Mouse (Mus musculus): ENCODE measurements around the gene Brwd1.
"Not testable (repeated sequence)": the region's sequence is repeated elsewhere in the genome, so short reads cannot be mapped to it uniquely, and the experiment has no call there.

Gene Brwd1

DNA sequence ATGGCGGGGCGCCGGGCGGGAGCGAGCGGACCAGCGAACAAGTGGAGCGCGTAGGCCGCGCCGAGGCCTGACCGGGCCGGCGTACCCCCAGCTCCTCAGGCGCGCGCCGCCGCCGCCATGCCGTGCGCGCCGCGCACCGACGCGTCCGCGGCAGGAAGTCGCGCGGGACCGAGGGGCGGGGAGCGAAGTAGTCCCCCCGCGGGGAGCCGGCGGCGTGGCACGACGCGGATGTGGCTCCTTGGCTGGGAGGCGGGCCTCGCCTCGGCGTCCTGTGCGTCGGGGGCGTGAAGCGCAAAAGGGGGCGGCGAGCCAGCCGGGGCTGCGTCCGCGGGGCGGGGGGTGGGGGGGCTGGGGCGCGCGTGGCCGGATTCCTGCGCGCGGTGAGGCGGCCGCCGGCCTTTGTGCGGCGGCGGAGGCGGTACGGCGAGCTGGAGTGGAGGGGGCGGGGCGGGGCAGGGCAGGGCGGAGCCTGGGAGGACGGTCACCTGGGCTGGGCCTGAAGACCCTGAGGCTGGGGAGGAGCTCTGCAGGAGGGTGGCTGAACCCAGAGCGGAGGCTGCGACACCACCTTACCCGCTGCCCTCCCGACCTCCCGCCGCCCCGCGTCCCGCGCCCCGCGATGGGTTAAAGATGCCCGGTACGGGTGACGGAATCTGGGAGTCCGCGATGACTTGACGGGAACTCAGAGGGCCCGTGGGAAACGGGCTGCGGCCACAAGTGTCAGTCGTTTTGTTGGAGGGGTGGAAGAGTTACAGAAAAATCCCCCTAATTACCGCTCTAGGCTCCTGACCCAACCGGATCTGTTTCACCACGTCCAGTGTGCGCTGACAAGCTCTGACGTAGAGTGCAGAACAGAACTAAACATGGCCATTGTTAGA is at the start of gene Brwd1:
Gene Brwd1 (minus strand): TSS at position 226 of the 878 bp plus-strand sequence.
- DNase-seq: peak; percentile 91

DNA sequence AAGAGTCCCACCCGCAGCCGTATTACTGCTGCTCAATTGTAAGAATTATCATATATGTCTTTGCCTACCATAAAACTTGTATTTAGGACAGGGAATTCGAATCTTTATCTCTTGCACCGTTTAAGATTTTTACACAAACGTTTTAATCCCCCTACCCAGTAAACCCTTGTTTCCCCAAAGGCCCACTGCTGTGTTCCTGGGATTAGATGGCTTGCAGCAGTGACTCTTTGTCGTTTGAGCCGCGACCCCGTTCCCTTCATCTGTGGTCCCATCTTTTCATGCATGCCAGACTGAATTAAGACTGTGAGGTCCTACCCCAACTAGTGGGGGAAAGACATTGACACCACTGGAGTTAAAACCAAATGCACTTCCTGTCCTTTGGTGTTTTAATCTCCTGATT is 46.1 kb upstream of the Brwd1 start:
- DNase-seq: no peak

DNA sequence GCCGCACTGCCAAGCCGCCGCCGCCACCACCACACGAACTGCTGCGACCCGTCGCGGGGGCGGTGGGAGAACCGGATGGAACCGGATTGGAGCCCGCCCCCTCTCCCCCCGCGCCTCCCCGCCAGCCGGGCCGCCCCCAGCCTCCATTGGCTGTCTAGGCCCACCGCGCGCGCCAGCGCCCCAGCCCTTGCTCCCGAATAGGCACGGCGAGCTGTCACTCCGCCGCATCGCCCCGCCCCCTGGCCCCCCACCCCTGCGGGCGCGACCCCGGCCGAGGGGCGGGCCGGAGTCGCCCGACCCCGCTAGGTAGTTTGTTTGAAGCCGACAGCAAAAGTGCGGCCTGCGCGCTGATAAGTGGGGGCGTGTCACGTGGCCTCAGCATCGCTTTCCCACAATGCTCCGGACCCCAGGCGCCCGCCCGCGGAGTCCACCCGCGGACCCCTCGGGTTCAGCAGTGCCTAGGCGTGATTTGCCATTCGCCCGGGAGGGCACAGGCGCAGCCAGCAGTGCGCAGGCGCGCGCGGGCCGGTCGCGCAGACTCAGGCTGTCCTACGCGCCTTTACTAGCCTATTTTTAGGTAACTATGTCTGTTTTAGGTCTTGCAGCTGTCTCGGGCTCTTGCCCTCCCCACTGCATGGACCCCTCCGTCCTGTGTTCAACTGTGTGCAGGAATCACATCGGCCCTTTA is 45.5 kb upstream of the Brwd1 start, which contains the start of gene Hmgn1:
Gene Hmgn1 (minus strand): TSS at position 73 of the 688 bp plus-strand sequence.
- peak; percentile 96 for DNase-seq

DNA sequence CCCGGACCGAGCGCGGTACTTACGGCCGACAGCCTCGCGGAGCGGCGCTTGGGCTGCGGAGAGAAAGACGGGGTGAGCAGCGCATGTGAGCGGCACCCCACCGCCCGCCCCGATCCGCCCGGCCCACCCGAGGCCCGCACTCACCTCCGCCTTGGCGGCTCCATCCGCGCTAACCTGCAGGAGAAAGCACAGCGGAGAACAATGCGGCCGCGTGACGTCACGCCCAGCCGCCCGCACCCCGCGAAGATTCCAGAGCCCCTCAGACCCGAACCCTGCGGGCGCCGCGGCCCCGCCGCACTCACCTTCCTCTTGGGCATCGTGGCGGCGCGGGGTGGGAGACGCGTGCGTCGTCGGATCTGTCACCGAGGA is 44.9 kb upstream of the Brwd1 start:
- no peak for DNase-seq

DNA sequence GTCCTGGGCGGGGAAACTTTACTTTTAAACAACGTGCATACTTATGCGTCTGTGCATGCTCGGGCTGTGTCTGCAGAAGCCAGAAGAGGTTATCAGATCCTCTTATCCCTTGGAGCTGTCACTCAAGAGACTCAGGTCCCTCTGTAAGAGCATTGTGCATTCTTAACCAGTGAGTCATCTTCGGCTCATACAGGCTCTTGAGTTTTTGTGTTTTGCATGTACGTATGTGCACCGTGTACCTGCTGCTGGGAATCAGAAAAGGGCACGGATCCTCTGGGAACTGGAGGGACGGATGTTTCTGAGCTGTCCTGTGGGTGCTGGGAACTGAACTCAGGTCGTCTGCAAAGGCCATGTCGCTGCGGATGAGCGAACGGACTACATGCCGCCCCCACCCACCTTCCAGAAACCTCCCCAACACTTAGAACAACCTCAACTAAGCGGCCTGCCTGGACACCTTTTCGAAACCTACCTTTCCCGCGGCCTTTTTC is 44.4 kb upstream of the Brwd1 start:
- no peak for DNase-seq

DNA sequence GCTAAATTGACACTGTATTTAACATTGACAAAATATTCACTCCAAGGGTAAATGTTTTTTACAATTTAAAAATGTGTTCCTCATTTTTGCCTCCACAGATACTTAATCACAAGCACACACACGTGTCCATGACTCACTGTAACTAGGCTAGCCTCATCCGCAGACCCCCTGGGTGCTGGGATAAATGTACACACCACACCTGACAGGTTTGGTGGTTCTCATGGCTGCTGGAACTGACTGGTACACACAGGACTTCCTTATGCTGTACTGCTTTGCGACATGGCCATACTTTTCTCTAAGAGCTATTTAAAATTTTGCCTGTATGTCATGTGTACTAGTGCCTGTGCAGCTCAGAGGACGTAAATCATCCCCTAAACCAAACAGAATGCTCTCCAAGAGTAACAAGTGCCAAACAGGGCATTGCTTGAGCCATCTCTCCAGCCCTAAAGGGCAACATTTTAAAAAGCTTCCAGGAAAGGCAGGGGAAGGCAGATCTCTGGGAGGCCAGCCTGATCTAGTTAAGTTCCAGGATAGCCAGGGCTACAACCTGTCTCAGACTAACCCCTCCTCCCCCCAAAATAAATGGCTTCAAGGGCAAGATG is 37.8 kb upstream of the Brwd1 start:
- no peak for DNase-seq

DNA sequence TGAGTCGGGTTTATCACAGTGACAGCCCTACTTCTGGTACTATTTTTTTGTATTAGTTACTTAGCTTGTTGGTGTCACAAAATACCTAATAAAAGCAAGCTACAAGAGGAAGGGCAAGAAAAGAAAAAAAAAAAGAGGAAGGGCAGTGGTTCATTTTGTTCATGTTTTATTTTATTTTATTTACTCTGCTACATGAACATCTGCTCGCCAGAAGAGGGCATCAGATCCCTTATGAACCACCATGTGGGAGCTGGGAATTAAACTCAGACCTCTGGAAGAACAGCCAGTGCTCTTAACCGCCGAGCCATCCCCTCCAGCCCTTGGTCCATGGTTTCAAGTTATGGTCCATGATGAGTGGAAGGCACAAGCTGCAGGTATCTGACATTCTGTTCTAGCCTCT is 32.4 kb upstream of the Brwd1 start:
- DNase-seq: no peak

DNA sequence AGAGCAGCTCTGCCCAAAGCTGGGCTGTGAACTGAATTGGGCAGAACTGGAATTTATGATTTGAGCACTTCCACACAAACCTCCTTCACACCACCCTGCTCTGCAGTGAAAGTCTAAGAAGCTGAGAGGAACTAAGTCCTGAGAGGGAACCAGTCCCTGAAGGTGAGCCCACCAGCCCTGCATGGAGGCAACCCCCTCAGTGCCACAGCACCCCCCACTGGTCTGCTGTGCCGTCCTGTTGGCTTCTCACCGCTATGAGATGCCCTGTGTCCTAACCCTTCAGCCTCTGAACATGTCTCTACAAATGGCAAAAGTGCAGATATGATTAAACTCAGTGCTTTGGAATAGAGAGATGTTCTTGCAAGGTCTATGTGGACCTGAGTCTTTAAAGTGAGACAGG is 30.4 kb upstream of the Brwd1 start:
- no peak for DNase-seq

DNA sequence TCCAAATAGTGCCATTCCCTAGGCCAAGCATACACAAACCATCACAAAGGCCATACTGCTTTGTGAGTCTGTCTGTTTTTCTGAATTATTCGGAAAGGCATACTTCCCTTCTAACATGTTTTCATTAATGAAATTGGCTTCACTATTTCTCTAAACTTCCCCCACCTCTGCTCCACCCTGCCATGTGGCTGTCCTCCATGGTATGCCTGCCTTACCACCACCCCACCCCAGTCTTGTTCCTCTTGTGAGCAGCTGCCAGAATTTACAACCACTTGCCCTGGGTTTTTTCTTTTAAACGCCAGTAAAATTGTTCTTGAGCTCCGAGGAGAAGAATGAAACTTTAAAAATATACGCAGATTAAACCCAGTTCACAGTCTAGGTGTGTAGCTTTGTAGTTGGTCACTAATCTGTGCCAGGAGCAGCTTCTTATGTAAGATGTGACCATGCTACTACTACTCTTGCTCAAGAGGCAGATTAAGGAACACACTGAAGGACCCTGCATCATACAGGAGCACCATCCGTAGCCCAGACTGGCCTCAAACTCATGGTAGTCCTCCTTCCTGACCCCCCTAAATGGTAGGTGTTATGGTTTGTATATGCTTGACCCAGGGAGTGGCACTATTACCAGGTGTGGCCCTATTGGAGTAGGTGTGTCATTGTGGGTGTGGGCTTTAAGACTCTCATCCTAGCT is 28.5 kb upstream of the Brwd1 start:
- DNase-seq: no peak

DNA sequence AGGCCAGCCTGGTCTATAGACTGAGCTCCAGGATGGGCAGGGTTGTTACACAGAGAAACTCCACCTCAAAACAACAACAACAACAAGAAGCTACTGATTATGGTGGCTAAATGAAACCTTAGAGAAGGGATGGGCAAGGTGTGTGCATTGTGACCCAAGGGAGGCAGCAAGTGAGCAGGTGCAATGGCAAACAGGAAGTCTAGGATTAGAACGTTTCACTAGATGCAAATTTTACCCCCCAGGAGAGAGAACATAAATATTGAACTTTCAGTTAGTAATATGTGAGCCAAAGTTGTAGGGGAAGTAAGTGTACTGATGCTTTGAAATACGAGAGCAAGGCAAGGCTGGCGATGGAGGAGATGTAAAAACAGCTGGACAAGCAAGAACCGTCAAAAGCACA is 27.3 kb upstream of the Brwd1 start:
- DNase-seq: no peak

DNA sequence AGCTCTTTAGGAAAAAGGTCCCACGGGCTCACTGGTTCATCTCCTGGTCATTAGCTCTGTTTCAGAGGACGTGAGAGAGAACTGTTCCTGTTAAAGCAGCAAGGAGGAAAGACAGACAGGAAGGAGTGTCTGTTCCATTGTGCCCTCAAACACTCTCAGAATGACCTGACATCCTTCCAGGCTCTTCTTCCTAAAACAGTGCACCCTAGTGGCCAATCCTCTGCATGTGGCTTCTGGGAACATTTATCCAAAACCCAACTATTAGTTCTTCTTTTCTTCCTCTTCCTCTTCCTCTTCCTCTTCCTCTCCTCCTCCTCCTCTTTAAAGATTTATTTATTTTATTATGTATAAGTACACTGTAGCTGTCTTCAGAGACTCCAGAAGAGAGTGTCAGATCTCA is 20.7 kb upstream of the Brwd1 start:
- peak; percentile 59 for DNase-seq

DNA sequence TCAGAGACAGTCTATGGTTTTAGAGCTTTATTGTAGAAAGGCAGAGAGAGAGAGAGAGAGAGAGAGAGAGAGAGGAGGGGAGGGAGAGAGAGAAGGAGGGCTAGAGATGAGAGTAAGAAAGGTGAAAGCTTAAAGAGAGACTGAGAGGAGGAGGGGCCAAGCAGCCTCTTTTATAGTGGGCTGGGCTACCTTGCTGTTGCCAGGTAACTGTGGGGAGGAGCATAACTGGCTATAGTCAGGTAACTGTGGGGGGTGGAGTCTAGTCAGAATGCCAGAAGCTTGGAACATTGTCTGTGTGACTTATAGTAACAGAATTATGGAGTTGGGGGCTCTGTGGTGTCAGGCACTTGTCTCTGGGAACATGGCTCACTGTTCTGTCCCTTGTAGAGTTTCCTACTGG is 15.5 kb upstream of the Brwd1 start:
- not testable (repeated sequence) for DNase-seq

DNA sequence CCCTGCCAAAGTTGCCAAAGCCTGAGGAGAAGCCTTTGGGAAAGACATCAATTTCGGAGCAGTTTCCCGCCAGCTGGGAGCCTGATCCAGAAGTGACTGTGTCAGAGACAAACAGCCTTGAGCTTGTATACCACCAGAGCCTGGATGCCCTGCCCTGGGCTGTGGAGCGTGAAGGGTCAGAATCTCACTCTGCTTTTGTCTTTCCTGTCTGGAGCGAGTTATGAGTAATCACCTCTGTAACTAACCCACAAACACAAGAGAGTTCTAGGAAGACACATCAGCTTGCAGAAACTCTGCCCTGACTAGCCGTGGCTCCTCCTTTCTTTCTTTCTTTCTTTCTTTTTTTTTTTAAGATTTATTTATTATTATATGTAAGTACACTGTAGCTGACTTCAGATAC is 13.6 kb upstream of the Brwd1 start:
- DNase-seq: no peak

DNA sequence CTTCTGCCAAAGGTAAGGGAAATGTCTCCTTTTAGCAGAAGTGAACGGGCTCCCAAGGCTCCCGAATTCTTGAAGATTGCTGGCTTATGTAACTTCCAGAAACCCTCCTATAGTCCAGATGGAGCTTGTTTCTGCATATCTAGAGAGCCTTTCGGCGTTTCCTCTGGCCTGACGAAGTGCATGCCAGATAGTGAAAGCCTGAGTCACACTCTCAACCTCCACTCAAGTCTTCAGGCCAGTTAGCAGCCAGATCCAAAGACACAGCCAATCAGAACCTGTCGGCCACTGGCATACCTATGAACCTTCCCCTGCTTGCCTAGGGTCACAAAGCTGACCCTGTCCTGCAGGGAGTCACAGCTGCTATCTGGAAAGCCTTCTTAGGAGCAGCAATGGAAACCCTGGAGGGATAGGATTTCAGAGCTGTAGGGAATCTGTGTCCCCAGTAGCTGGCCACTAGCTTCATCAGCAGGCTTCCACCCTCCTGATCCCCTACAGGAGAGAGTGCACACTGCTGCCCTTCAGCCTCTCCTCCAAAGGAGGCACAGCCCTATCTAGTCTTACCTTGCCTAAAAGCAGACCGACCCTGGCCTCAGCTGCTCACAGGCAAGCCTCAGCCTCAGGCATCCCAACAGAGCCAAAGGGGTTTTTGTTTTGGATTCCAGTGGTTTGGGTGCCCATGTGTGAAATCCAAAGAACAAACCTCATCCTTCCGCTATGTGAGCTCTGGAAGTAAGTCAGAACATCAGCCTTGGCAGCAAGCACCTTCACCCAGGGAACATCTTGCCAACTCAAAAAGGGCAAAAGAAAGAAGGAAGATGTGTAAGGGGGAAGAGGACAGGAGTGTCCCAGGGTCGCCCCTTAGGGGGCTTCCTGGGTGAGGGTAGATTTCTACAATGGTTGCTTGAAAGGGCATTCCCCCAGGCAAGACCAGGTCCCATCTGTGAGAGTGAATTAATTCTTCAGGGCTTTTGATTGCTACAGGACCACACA is 9.5 kb upstream of the Brwd1 start:
- DNase-seq: peak; percentile 46

DNA sequence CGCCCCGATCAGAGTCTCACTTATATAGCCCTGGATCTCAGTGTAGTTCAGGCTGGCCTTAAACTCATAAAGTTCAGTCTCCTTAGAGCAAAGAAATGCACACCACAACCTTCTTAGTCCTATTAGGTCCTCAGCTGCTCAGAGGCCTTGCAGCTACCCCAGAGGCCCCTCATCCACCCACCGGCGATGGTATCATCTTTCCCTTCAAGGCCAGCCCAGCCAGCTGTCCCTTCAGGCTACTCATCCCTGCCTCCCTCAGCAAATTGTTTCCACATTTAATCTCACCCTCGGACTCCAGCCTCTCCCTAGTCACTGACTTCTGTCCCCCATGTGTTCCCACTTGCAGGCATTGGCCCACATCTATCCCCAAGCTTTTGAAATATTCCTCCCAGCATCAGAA is 5.8 kb upstream of the Brwd1 start:
- DNase-seq: no peak

DNA sequence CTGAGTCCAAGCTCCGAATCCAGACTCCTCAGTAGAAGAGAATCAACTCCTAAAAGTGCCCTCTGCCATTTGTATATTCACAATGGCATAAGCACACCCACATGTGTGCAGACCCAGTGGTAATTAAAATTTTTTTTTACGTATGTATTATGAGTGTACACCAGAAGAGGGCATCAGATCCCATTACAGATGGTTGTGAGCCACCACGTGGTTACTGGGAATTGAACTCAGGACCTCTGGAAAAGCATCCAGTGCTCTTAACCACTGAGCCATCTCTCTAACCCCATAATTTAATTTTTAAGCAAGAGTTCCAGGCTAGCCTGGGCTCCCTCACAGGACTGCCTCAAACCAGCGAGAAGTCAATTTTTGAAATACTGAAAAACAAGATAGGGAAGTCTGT is 5.1 kb upstream of the Brwd1 start:
- no peak for DNase-seq

DNA sequence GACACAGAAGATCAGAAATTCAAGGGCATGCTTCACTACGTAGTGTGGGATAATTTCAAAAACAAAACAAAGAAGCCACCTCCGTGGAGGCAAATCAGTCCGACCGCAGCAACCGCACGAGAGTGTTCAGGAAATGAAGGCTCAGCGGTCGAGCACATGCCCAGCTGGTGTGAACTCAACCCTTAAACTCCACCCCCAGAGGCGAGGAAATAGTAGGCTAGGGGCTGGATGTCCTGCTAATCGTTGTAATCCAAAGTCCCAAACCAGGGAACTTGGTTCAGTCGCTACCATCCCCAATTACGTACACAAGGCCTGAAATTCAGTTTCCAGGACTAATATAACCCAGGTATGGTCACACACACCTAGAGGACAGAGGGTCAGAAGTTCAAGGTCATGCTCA is 4.7 kb upstream of the Brwd1 start:
- no peak for DNase-seq

DNA sequence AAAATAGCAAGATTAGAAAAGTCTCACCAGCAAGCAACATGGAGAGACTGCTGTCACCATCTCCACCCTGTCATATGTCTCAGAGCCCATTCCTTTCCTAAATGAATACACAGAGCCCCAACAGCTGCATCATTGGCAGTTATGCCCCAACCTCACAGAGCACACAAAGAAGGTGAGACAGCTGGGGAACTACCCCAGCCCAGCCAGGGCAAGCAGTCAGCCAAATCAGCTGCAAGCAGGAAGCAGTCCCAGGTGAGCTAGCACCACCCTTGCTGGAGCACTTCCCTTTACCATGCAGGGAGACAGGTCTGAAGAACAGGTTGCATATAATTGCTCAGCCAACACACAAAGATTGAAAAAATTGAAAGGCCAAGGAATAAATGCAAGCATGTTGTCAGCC is 3.3 kb upstream of the Brwd1 start:
- no peak for DNase-seq

DNA sequence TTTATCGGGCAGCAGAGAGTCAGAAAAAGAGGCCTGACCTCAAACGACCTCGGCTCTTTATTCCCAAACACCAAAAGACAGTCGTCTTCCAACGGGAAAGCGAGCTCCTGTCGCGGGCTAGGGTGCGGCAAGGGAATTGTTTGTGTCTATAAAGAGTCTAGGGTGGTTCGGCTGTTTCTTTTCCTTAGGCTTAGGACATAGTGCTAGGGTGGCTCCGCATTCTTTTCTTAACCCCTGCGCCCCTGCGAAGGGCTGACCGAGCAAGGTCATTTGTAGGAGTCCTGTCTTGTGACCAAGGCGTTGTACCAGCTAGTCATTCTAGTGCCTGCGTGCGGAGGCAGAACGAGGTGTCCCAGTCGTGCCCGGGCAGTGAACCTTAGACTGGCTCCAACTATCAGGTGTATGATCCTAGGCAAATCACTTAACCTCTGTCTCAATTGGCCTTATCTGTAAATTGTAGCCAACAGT is 887 bp upstream of the Brwd1 start:
- DNase-seq: peak; percentile 60

DNA sequence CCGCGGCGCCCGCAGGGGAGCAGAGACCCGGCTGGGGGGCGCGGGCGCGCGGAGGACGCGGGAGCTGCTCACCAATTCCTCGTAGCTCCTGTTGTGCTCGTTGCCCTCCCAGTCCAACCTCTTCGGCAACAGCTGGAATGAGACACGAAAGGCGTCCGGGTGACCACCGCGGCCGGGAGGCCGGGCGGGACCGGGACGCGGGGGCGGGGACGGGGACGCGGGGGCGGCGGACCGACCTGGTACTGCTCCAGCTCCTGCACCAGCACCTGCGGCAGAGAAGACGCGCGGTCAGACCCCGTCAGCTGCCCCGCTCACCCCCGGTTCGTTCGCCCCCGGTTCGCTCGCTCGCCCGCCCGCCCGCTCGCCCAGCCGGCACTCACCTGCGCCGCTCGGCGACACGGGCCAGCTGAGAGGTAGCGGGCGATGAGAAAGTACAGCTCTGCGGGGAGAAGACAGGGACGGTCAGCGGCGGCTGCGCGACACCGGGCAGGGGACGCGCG is 534 bp downstream of the Brwd1 start:
- DNase-seq: peak; percentile 63

DNA sequence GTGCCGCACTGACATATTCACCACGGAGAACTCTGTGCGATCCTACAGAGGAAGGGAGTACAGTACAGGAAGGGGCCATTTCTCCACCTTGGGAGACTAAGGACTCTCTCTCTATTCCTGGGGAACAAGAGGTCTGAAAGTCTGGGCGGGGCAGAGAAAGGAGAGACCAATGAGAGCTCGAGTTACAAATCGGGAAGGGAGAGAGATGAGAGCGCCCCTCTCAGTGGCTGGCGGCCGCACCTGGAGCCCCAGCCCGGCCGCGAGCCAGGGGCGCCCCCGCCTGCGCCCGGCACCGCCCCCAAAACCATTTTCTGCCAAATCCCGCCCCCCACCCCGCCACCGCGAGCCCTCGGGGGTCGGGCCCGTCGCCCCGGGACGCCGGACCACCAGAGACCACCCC is 995 bp downstream of the Brwd1 start:
- peak; percentile 91 for DNase-seq

DNA sequence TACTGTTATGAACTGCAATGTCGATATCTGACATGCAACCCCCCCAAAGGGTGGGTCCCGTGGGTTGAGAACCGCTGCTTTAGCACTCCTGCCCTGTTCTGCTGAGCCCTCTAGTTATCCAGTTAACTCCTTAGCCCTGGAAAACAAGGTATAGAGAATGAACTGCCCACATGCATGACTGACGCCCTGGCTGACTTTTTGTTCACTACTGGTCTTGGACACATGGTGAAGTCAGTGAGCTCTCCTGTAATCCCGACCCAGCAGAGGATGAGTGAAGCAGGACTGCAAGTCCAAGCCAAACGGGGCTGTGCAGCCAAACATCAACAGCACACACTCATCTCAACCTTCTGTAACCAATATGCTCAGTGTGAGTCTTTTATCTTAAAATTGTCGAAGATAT is 1.8 kb downstream of the Brwd1 start:
- no peak for DNase-seq
